Mouse (Mus musculus): ENCODE measurements at regions not wholly inside any gene's neighbourhood (a gene's known extent, or its start where the extent isn't known, plus 50 kb on each side); places are given as distances from the start of the nearest gene placed in this dataset.
"Not testable (repeated sequence)": the region's sequence is repeated elsewhere in the genome, so short reads cannot be mapped to it uniquely, and the experiment has no call there.

GRCm38 (mm10) chr5:101426067-101426771 is 238.6 kb downstream of the Nkx6-1 start:
- H3K4me3 ChIP-seq (ENCODE audit: insufficient read depth, low read depth, low read length) = no peak overlapping the region
- H3K27ac ChIP-seq (ENCODE audit: insufficient read depth, low read depth, low read length) = no peak overlapping the region
- 22% methylated on average over 13 of the region's 13 CpGs for WGBS
- no peaks in the 10 kb centered on the region for H3K4me1 ChIP-seq (ENCODE audit: control insufficient read depth, insufficient read depth, low read length)
- TF ChIP-seq POLR2A (IDR thresholded peaks at IDR 0.05; ENCODE audit: insufficient read depth, low read depth, low read length) (no peak), CTCF (IDR thresholded peaks at IDR 0.05; ENCODE audit: insufficient read depth, low read depth, low read length) (no peak)

- Histone ChIP-seq H3K27ac (ENCODE audit: insufficient read depth, low read depth, low read length) (no peak overlapping the region), H3K4me3 (ENCODE audit: insufficient read depth, low read depth, low read length) (no peak overlapping the region), H3K4me1 (ENCODE audit: control insufficient read depth, insufficient read depth, low read length) (no peaks in the 10 kb centered on the region)
- 64% methylated on average over 5 of the region's 5 CpGs for WGBS
- TF ChIP-seq POLR2A (IDR thresholded peaks at IDR 0.05; ENCODE audit: insufficient read depth, low read depth, low read length) (no peak), CTCF (IDR thresholded peaks at IDR 0.05; ENCODE audit: insufficient read depth, low read depth, low read length) (no peak)
Observed at GRCm38 (mm10) chr5:101384316-101384715, 280.5 kb downstream of the Nkx6-1 start.

GRCm38 (mm10) chr5:101381361-101381760 is 283.4 kb downstream of the Nkx6-1 start:
- 73% methylated on average over 8 of the region's 8 CpGs for WGBS
- no peaks in the 10 kb centered on the region for H3K4me1 ChIP-seq (ENCODE audit: control insufficient read depth, insufficient read depth, low read length)
- no peak overlapping the region for H3K4me3 ChIP-seq (ENCODE audit: insufficient read depth, low read depth, low read length)

GRCm38 (mm10) chr5:101376657-101377056 is 288.1 kb downstream of the Nkx6-1 start:
- no peak overlapping the region for H3K27ac ChIP-seq (ENCODE audit: insufficient read depth, low read depth, low read length)
- 90% methylated on average over 6 of the region's 6 CpGs for WGBS
- no peaks in the 10 kb centered on the region for H3K4me1 ChIP-seq (ENCODE audit: control insufficient read depth, insufficient read depth, low read length)
- no peak for TF ChIP-seq CTCF (IDR thresholded peaks at IDR 0.05; ENCODE audit: insufficient read depth, low read depth, low read length)
- H3K4me3 ChIP-seq (ENCODE audit: insufficient read depth, low read depth, low read length) = no peak overlapping the region

More at GRCm38 (mm10) chr5:101381361-101381760, 283.4 kb downstream of the Nkx6-1 start:
- TF ChIP-seq CTCF (IDR thresholded peaks at IDR 0.05; ENCODE audit: insufficient read depth, low read depth, low read length) (no peak), POLR2A (IDR thresholded peaks at IDR 0.05; ENCODE audit: insufficient read depth, low read depth, low read length) (no peak)
- no peak overlapping the region for H3K27ac ChIP-seq (ENCODE audit: insufficient read depth, low read depth, low read length)

- H3K4me3 ChIP-seq (ENCODE audit: insufficient read depth, low read depth, low read length) = no peak overlapping the region
- no peak overlapping the region for H3K27ac ChIP-seq (ENCODE audit: insufficient read depth, low read depth, low read length)
- WGBS = 82% methylated on average over 2 of the region's 2 CpGs
- H3K4me1 ChIP-seq (ENCODE audit: control insufficient read depth, insufficient read depth, low read length) = no peaks in the 10 kb centered on the region
- no peak for TF ChIP-seq POLR2A (IDR thresholded peaks at IDR 0.05; ENCODE audit: insufficient read depth, low read depth, low read length)
- TF ChIP-seq CTCF (IDR thresholded peaks at IDR 0.05; ENCODE audit: insufficient read depth, low read depth, low read length) = no peak
Observed at GRCm38 (mm10) chr5:101374129-101374528, 290.7 kb downstream of the Nkx6-1 start.

- no peak overlapping the region for H3K27ac ChIP-seq (ENCODE audit: insufficient read depth, low read depth, low read length)
- H3K4me1 ChIP-seq (ENCODE audit: control insufficient read depth, insufficient read depth, low read length) = no peaks in the 10 kb centered on the region
- no peak overlapping the region for H3K4me3 ChIP-seq (ENCODE audit: insufficient read depth, low read depth, low read length)
- 58% methylated on average over 8 of the region's 8 CpGs for WGBS
- TF ChIP-seq CTCF (IDR thresholded peaks at IDR 0.05; ENCODE audit: insufficient read depth, low read depth, low read length) = no peak
- TF ChIP-seq POLR2A (IDR thresholded peaks at IDR 0.05; ENCODE audit: insufficient read depth, low read depth, low read length) = no peak
Observed at GRCm38 (mm10) chr5:101372204-101372603, 292.6 kb downstream of the Nkx6-1 start.

- H3K27ac ChIP-seq (ENCODE audit: insufficient read depth, low read depth, low read length) = no peak overlapping the region
- no peak overlapping the region for H3K4me3 ChIP-seq (ENCODE audit: insufficient read depth, low read depth, low read length)
- 17% methylated on average over 11 of the region's 11 CpGs for WGBS
- peak; percentile 32; the same call in 1 of the 2 replicates for TF ChIP-seq CTCF (IDR thresholded peaks at IDR 0.05; ENCODE audit: insufficient read depth, low read depth, low read length)
- no peak for TF ChIP-seq POLR2A (IDR thresholded peaks at IDR 0.05; ENCODE audit: insufficient read depth, low read depth, low read length)
- H3K4me1 ChIP-seq (ENCODE audit: control insufficient read depth, insufficient read depth, low read length) = no peaks in the 10 kb centered on the region
Observed at GRCm38 (mm10) chr5:101365364-101365763, 299.4 kb downstream of the Nkx6-1 start.

- no peak for TF ChIP-seq POLR2A (IDR thresholded peaks at IDR 0.05; ENCODE audit: insufficient read depth, low read depth, low read length)
- no peak for TF ChIP-seq CTCF (IDR thresholded peaks at IDR 0.05; ENCODE audit: insufficient read depth, low read depth, low read length)
- no peak overlapping the region for H3K4me3 ChIP-seq (ENCODE audit: insufficient read depth, low read depth, low read length)
- 54% methylated on average over 6 of the region's 6 CpGs for WGBS
Observed at GRCm38 (mm10) chr5:101359986-101360385, 304.8 kb downstream of the Nkx6-1 start.

GRCm38 (mm10) chr5:101345406-101345805 is 319.4 kb downstream of the Nkx6-1 start:
- Histone ChIP-seq H3K4me3 (ENCODE audit: insufficient read depth, low read depth, low read length) (no peak overlapping the region), H3K27ac (ENCODE audit: insufficient read depth, low read depth, low read length) (no peak overlapping the region), H3K4me1 (ENCODE audit: control insufficient read depth, insufficient read depth, low read length) (no peaks in the 10 kb centered on the region)
- TF ChIP-seq POLR2A (IDR thresholded peaks at IDR 0.05; ENCODE audit: insufficient read depth, low read depth, low read length) = no peak
- no peak for TF ChIP-seq CTCF (IDR thresholded peaks at IDR 0.05; ENCODE audit: insufficient read depth, low read depth, low read length)
- 83% methylated on average over 3 of the region's 3 CpGs for WGBS

More at GRCm38 (mm10) chr5:101359986-101360385, 304.8 kb downstream of the Nkx6-1 start:
- no peaks in the 10 kb centered on the region for H3K4me1 ChIP-seq (ENCODE audit: control insufficient read depth, insufficient read depth, low read length)
- no peak overlapping the region for H3K27ac ChIP-seq (ENCODE audit: insufficient read depth, low read depth, low read length)

- not testable (repeated sequence) for H3K4me1 ChIP-seq (ENCODE audit: control insufficient read depth, insufficient read depth, low read length); H3K27ac ChIP-seq (ENCODE audit: insufficient read depth, low read depth, low read length); H3K4me3 ChIP-seq (ENCODE audit: insufficient read depth, low read depth, low read length)
- WGBS = 95% methylated on average over 1 of the region's 1 CpGs
Observed at GRCm38 (mm10) chr5:101336361-101336760, 328.4 kb downstream of the Nkx6-1 start.

Data from olfactory bulb, adult 2 months (tissue).